Mouse (Mus musculus): Measurements from ENCODE around the gene Comp. TPM values are rescaled to one million over a fixed set of nuclear protein-coding genes. Genes with fewer than 3 reads are reported as not detected.
A peak's percentile ranks its signal among the peaks of the same experiment; 100 is the strongest.

The Comp gene
- polyA plus RNA-seq, 1 experiment from 2014 or later: 0.32 TPM

- peaks cover 9% of the 10 kb centered on the region for H3K36me3 ChIP-seq (ENCODE audit: control insufficient read depth, insufficient read depth, low read length)
- H3K9me3 ChIP-seq (ENCODE audit: control insufficient read depth, low read length): no peaks in the 10 kb centered on the region
- no peaks in the 10 kb centered on the region for H3K27me3 ChIP-seq (ENCODE audit: control insufficient read depth, insufficient read depth, low read length)
- no peak overlapping the region for H3K27ac ChIP-seq (ENCODE audit: low read depth, low read length)
- H3K9ac ChIP-seq (ENCODE audit: low read length): no peak overlapping the region
- H3K4me2 ChIP-seq (ENCODE audit: low read depth): no peak overlapping the region
- ATAC-seq (ENCODE audit: insufficient read depth, low FRiP score, low TSS enrichment): no peak
- WGBS: 76% methylated on average over 1 of the region's 1 CpGs
- DNase-seq (ENCODE audit: low spot score): no peak
- peaks cover 20% of the 10 kb centered on the region for H3K4me1 ChIP-seq (ENCODE audit: control insufficient read depth, insufficient read depth, low read length)
- H3K4me3 ChIP-seq (ENCODE audit: low read depth, low read length): no peak overlapping the region
Observed at GRCm38 (mm10) chr8:70347860-70348420, 25.4 kb upstream of the Comp start.

GRCm38 (mm10) chr8:70351035-70351999 lies 22.0 kb upstream of the Comp start:
- Histone ChIP-seq H3K9me3 (ENCODE audit: control insufficient read depth, low read length) (no peaks in the 10 kb centered on the region), H3K4me3 (ENCODE audit: low read depth, low read length) (peak overlapping the region; percentile 93), H3K4me2 (ENCODE audit: low read depth) (peak overlapping the region; percentile 95), H3K27ac (ENCODE audit: low read depth, low read length) (no peak overlapping the region), H3K9ac (ENCODE audit: low read length) (peak overlapping the region; percentile 94), H3K4me1 (ENCODE audit: control insufficient read depth, insufficient read depth, low read length) (peaks cover 20% of the 10 kb centered on the region), H3K27me3 (ENCODE audit: control insufficient read depth, insufficient read depth, low read length) (no peaks in the 10 kb centered on the region), H3K36me3 (ENCODE audit: control insufficient read depth, insufficient read depth, low read length) (peaks cover 2% of the 10 kb centered on the region; the same call in 1 of the 2 replicates)
- DNase-seq (ENCODE audit: low spot score) (no peak), ATAC-seq (ENCODE audit: insufficient read depth, low FRiP score, low TSS enrichment) (no peak)
- 64% methylated on average over 15 of the region's 15 CpGs for WGBS

GRCm38 (mm10) chr8:70352000-70352384 lies 21.4 kb upstream of the Comp start:
- H3K9me3 ChIP-seq (ENCODE audit: control insufficient read depth, low read length): no peaks in the 10 kb centered on the region
- WGBS: 29% methylated on average over 3 of the region's 3 CpGs
- ATAC-seq (ENCODE audit: insufficient read depth, low FRiP score, low TSS enrichment) (no peak), DNase-seq (ENCODE audit: low spot score) (no peak)
- peak overlapping the region; percentile 93 for H3K4me3 ChIP-seq (ENCODE audit: low read depth, low read length)
- H3K27ac ChIP-seq (ENCODE audit: low read depth, low read length): no peak overlapping the region
- peak overlapping the region; percentile 94 for H3K9ac ChIP-seq (ENCODE audit: low read length)
- H3K36me3 ChIP-seq (ENCODE audit: control insufficient read depth, insufficient read depth, low read length): no peaks in the 10 kb centered on the region
- peak overlapping the region; percentile 95 for H3K4me2 ChIP-seq (ENCODE audit: low read depth)
- H3K27me3 ChIP-seq (ENCODE audit: control insufficient read depth, insufficient read depth, low read length): no peaks in the 10 kb centered on the region
- H3K4me1 ChIP-seq (ENCODE audit: control insufficient read depth, insufficient read depth, low read length): peaks cover 20% of the 10 kb centered on the region

GRCm38 (mm10) chr8:70352657-70353151 lies 20.7 kb upstream of the Comp start:
- WGBS: 0% methylated on average over 53 of the region's 64 CpGs
- DNase-seq (ENCODE audit: low spot score): peak; percentile 53

GRCm38 (mm10) chr8:70353194-70353817 lies 20.1 kb upstream of the Comp start, which contains the start of gene Upf1:
TSS of gene Upf1 (minus strand) at chr8:70353278.
- DNase-seq (ENCODE audit: low spot score) (peak; percentile 100), ATAC-seq (ENCODE audit: insufficient read depth, low FRiP score, low TSS enrichment) (peak; percentile 82)
- Histone ChIP-seq H3K9me3 (ENCODE audit: control insufficient read depth, low read length) (no peaks in the 10 kb centered on the region), H3K36me3 (ENCODE audit: control insufficient read depth, insufficient read depth, low read length) (no peaks in the 10 kb centered on the region), H3K27ac (ENCODE audit: low read depth, low read length) (peak within 1 kb of the TSS; percentile 80), H3K9ac (ENCODE audit: low read length) (peak within 1 kb of the TSS; percentile 94), H3K4me3 (ENCODE audit: low read depth, low read length) (peak within 1 kb of the TSS; percentile 93), H3K4me1 (ENCODE audit: control insufficient read depth, insufficient read depth, low read length) (peaks cover 20% of the 10 kb centered on the region), H3K27me3 (ENCODE audit: control insufficient read depth, insufficient read depth, low read length) (no peaks in the 10 kb centered on the region), H3K4me2 (ENCODE audit: low read depth) (peak within 1 kb of the TSS; percentile 95)
- under 1% methylated on average over 62 of the region's 69 CpGs for WGBS

More at GRCm38 (mm10) chr8:70352657-70353151, 20.7 kb upstream of the Comp start:
- Histone ChIP-seq H3K4me3 (ENCODE audit: low read depth, low read length) (peak overlapping the region; percentile 93), H3K9me3 (ENCODE audit: control insufficient read depth, low read length) (no peaks in the 10 kb centered on the region), H3K4me1 (ENCODE audit: control insufficient read depth, insufficient read depth, low read length) (peaks cover 20% of the 10 kb centered on the region), H3K36me3 (ENCODE audit: control insufficient read depth, insufficient read depth, low read length) (no peaks in the 10 kb centered on the region), H3K27me3 (ENCODE audit: control insufficient read depth, insufficient read depth, low read length) (no peaks in the 10 kb centered on the region), H3K27ac (ENCODE audit: low read depth, low read length) (peak overlapping the region; percentile 80), H3K4me2 (ENCODE audit: low read depth) (peak overlapping the region; percentile 95), H3K9ac (ENCODE audit: low read length) (peak overlapping the region; percentile 94)
- ATAC-seq (ENCODE audit: insufficient read depth, low FRiP score, low TSS enrichment): peak; percentile 43

GRCm38 (mm10) chr8:70354004-70354403 lies 19.4 kb upstream of the Comp start:
- 68% methylated on average over 4 of the region's 4 CpGs for WGBS
- no peak overlapping the region; the same call in 1 of the 2 replicates for H3K4me3 ChIP-seq (ENCODE audit: low read depth, low read length)
- H3K36me3 ChIP-seq (ENCODE audit: control insufficient read depth, insufficient read depth, low read length): no peaks in the 10 kb centered on the region
- no peaks in the 10 kb centered on the region for H3K27me3 ChIP-seq (ENCODE audit: control insufficient read depth, insufficient read depth, low read length)
- H3K4me1 ChIP-seq (ENCODE audit: control insufficient read depth, insufficient read depth, low read length): peaks cover 20% of the 10 kb centered on the region
- peak overlapping the region; percentile 27 for H3K9ac ChIP-seq (ENCODE audit: low read length)
- no peak overlapping the region for H3K27ac ChIP-seq (ENCODE audit: low read depth, low read length)
- DNase-seq (ENCODE audit: low spot score) (no peak), ATAC-seq (ENCODE audit: insufficient read depth, low FRiP score, low TSS enrichment) (no peak)
- no peaks in the 10 kb centered on the region for H3K9me3 ChIP-seq (ENCODE audit: control insufficient read depth, low read length)
- H3K4me2 ChIP-seq (ENCODE audit: low read depth): peak overlapping the region; percentile 95

- Histone ChIP-seq H3K27me3 (ENCODE audit: control insufficient read depth, insufficient read depth, low read length) (no peaks in the 10 kb centered on the region), H3K4me1 (ENCODE audit: control insufficient read depth, insufficient read depth, low read length) (peaks cover 12% of the 10 kb centered on the region), H3K27ac (ENCODE audit: low read depth, low read length) (no peak overlapping the region), H3K36me3 (ENCODE audit: control insufficient read depth, insufficient read depth, low read length) (no peaks in the 10 kb centered on the region), H3K9me3 (ENCODE audit: control insufficient read depth, low read length) (no peaks in the 10 kb centered on the region), H3K4me3 (ENCODE audit: low read depth, low read length) (no peak overlapping the region), H3K4me2 (ENCODE audit: low read depth) (no peak overlapping the region), H3K9ac (ENCODE audit: low read length) (no peak overlapping the region)
- DNase-seq (ENCODE audit: low spot score): no peak
- 84% methylated on average over 1 of the region's 1 CpGs for WGBS
- ATAC-seq (ENCODE audit: insufficient read depth, low FRiP score, low TSS enrichment): no peak
Observed at GRCm38 (mm10) chr8:70356111-70356510, 17.2 kb upstream of the Comp start.

GRCm38 (mm10) chr8:70359411-70359810 lies 13.9 kb upstream of the Comp start:
- Histone ChIP-seq H3K27me3 (ENCODE audit: control insufficient read depth, insufficient read depth, low read length) (no peaks in the 10 kb centered on the region), H3K27ac (ENCODE audit: low read depth, low read length) (no peak overlapping the region), H3K4me3 (ENCODE audit: low read depth, low read length) (no peak overlapping the region), H3K4me1 (ENCODE audit: control insufficient read depth, insufficient read depth, low read length) (no peaks in the 10 kb centered on the region), H3K9me3 (ENCODE audit: control insufficient read depth, low read length) (no peaks in the 10 kb centered on the region), H3K9ac (ENCODE audit: low read length) (no peak overlapping the region), H3K4me2 (ENCODE audit: low read depth) (no peak overlapping the region), H3K36me3 (ENCODE audit: control insufficient read depth, insufficient read depth, low read length) (no peaks in the 10 kb centered on the region)
- ATAC-seq (ENCODE audit: insufficient read depth, low FRiP score, low TSS enrichment) (no peak), DNase-seq (ENCODE audit: low spot score) (no peak)
- WGBS: 42% methylated on average over 3 of the region's 3 CpGs
